Mouse (Mus musculus): Measurements from ENCODE around the gene Apbb2. TPM values are rescaled to one million over a fixed set of nuclear protein-coding genes. Genes with fewer than 3 reads are reported as not detected.

The Apbb2 gene
- polyA plus RNA-seq, 1 experiment from 2014 or later: 126 TPM

- no peak for ATAC-seq (ENCODE audit: low FRiP score)
- WGBS: 63% methylated on average over 3 of the region's 3 CpGs
Observed at GRCm38 (mm10) chr5:66613725-66614124, 4.9 kb downstream of the Apbb2 start.

GRCm38 (mm10) chr5:66612964-66613363 lies 5.6 kb downstream of the Apbb2 start:
- H3K4me2 ChIP-seq: no peak overlapping the region
- 69% methylated on average over 5 of the region's 5 CpGs for WGBS
- ATAC-seq (ENCODE audit: low FRiP score): no peak
- H3K4me3 ChIP-seq: no peak overlapping the region
- no peaks in the 10 kb centered on the region for H3K9me3 ChIP-seq
- H3K36me3 ChIP-seq: no peaks in the 10 kb centered on the region
- peak overlapping the region; percentile 23; the same call in 1 of the 2 replicates for H3K27ac ChIP-seq
- H3K4me1 ChIP-seq (replicated peaks): peaks cover 79% of the 10 kb centered on the region
- H3K9ac ChIP-seq: no peak overlapping the region
- H3K27me3 ChIP-seq: no peaks in the 10 kb centered on the region

More at GRCm38 (mm10) chr5:66613725-66614124, 4.9 kb downstream of the Apbb2 start:
- no peaks in the 10 kb centered on the region for H3K27me3 ChIP-seq
- H3K9me3 ChIP-seq: no peaks in the 10 kb centered on the region
- no peak overlapping the region for H3K4me3 ChIP-seq
- no peak overlapping the region for H3K9ac ChIP-seq
- H3K27ac ChIP-seq: no peak overlapping the region
- peaks cover 79% of the 10 kb centered on the region for H3K4me1 ChIP-seq (replicated peaks)
- no peak overlapping the region for H3K4me2 ChIP-seq
- no peaks in the 10 kb centered on the region for H3K36me3 ChIP-seq

- no peak overlapping the region for H3K27ac ChIP-seq
- 75% methylated on average over 4 of the region's 4 CpGs for WGBS
- H3K9me3 ChIP-seq: no peaks in the 10 kb centered on the region
- no peak overlapping the region for H3K9ac ChIP-seq
- H3K4me1 ChIP-seq (replicated peaks): peaks cover 77% of the 10 kb centered on the region
- no peak for ATAC-seq (ENCODE audit: low FRiP score)
- no peaks in the 10 kb centered on the region for H3K36me3 ChIP-seq
- no peak overlapping the region for H3K4me3 ChIP-seq
- no peak overlapping the region for H3K4me2 ChIP-seq
- no peaks in the 10 kb centered on the region for H3K27me3 ChIP-seq
Observed at GRCm38 (mm10) chr5:66611851-66612250, 6.7 kb downstream of the Apbb2 start.

- WGBS: 93% methylated on average over 5 of the region's 5 CpGs
- no peak overlapping the region for H3K4me3 ChIP-seq
- ATAC-seq (ENCODE audit: low FRiP score): no peak
- H3K9me3 ChIP-seq: no peaks in the 10 kb centered on the region
- peaks cover 77% of the 10 kb centered on the region for H3K4me1 ChIP-seq (replicated peaks)
- H3K27me3 ChIP-seq: no peaks in the 10 kb centered on the region
- H3K27ac ChIP-seq: no peak overlapping the region
- no peak overlapping the region for H3K4me2 ChIP-seq
- H3K9ac ChIP-seq: no peak overlapping the region
- no peaks in the 10 kb centered on the region for H3K36me3 ChIP-seq
Observed at GRCm38 (mm10) chr5:66611361-66611760, 7.2 kb downstream of the Apbb2 start.

- Histone ChIP-seq H3K9me3 (no peaks in the 10 kb centered on the region), H3K9ac (no peak overlapping the region), H3K27me3 (no peaks in the 10 kb centered on the region), H3K36me3 (no peaks in the 10 kb centered on the region), H3K4me2 (no peak overlapping the region), H3K4me1 (replicated peaks) (peaks cover 71% of the 10 kb centered on the region), H3K27ac (no peak overlapping the region), H3K4me3 (no peak overlapping the region)
- no peak for ATAC-seq (ENCODE audit: low FRiP score)
- 90% methylated on average over 12 of the region's 12 CpGs for WGBS
Observed at GRCm38 (mm10) chr5:66610270-66610669, 8.3 kb downstream of the Apbb2 start.

GRCm38 (mm10) chr5:66609306-66609705 lies 9.3 kb downstream of the Apbb2 start:
- ATAC-seq (ENCODE audit: low FRiP score): no peak
- no peak overlapping the region for H3K9ac ChIP-seq
- H3K9me3 ChIP-seq: no peaks in the 10 kb centered on the region
- no peaks in the 10 kb centered on the region for H3K36me3 ChIP-seq
- 70% methylated on average over 7 of the region's 7 CpGs for WGBS
- no peaks in the 10 kb centered on the region for H3K27me3 ChIP-seq
- no peak overlapping the region for H3K4me2 ChIP-seq
- no peak overlapping the region for H3K27ac ChIP-seq
- no peak overlapping the region for H3K4me3 ChIP-seq
- H3K4me1 ChIP-seq (replicated peaks): peaks cover 61% of the 10 kb centered on the region

- Histone ChIP-seq H3K27me3 (no peaks in the 10 kb centered on the region), H3K36me3 (no peaks in the 10 kb centered on the region), H3K9me3 (no peaks in the 10 kb centered on the region), H3K27ac (no peak overlapping the region), H3K9ac (no peak overlapping the region), H3K4me3 (no peak overlapping the region), H3K4me2 (no peak overlapping the region), H3K4me1 (replicated peaks) (peaks cover 57% of the 10 kb centered on the region)
- no peak for ATAC-seq (ENCODE audit: low FRiP score)
- 92% methylated on average over 10 of the region's 10 CpGs for WGBS
Observed at GRCm38 (mm10) chr5:66607801-66608200, 10.8 kb downstream of the Apbb2 start.

- no peak overlapping the region for H3K4me3 ChIP-seq
- 90% methylated on average over 4 of the region's 4 CpGs for WGBS
- no peaks in the 10 kb centered on the region for H3K9me3 ChIP-seq
- ATAC-seq (ENCODE audit: low FRiP score): no peak
- no peak overlapping the region for H3K27ac ChIP-seq
- no peak overlapping the region for H3K4me2 ChIP-seq
- no peaks in the 10 kb centered on the region for H3K27me3 ChIP-seq
- peaks cover 55% of the 10 kb centered on the region for H3K4me1 ChIP-seq (replicated peaks)
- H3K36me3 ChIP-seq: no peaks in the 10 kb centered on the region
- no peak overlapping the region for H3K9ac ChIP-seq
Observed at GRCm38 (mm10) chr5:66607201-66607600, 11.4 kb downstream of the Apbb2 start.

- ATAC-seq (ENCODE audit: low FRiP score): no peak
- Histone ChIP-seq H3K36me3 (no peaks in the 10 kb centered on the region), H3K4me2 (no peak overlapping the region), H3K4me1 (replicated peaks) (peaks cover 40% of the 10 kb centered on the region), H3K4me3 (no peak overlapping the region), H3K27ac (no peak overlapping the region), H3K9me3 (no peaks in the 10 kb centered on the region), H3K9ac (no peak overlapping the region), H3K27me3 (no peaks in the 10 kb centered on the region)
- 91% methylated on average over 11 of the region's 11 CpGs for WGBS
Observed at GRCm38 (mm10) chr5:66605636-66606035, 12.9 kb downstream of the Apbb2 start.

- no peak overlapping the region for H3K4me2 ChIP-seq
- no peak for ATAC-seq (ENCODE audit: low FRiP score)
- no peak overlapping the region for H3K27ac ChIP-seq
- no peaks in the 10 kb centered on the region for H3K36me3 ChIP-seq
- no peak overlapping the region for H3K9ac ChIP-seq
- peaks cover 35% of the 10 kb centered on the region for H3K4me1 ChIP-seq (replicated peaks)
- no peaks in the 10 kb centered on the region for H3K9me3 ChIP-seq
- no peaks in the 10 kb centered on the region for H3K27me3 ChIP-seq
- H3K4me3 ChIP-seq: no peak overlapping the region
- WGBS: 89% methylated on average over 4 of the region's 4 CpGs
Observed at GRCm38 (mm10) chr5:66604423-66604822, 14.2 kb downstream of the Apbb2 start.

GRCm38 (mm10) chr5:66603746-66604145 lies 14.8 kb downstream of the Apbb2 start:
- Histone ChIP-seq H3K4me1 (replicated peaks) (peaks cover 32% of the 10 kb centered on the region), H3K27me3 (no peaks in the 10 kb centered on the region), H3K9ac (no peak overlapping the region), H3K9me3 (no peaks in the 10 kb centered on the region), H3K36me3 (no peaks in the 10 kb centered on the region), H3K4me3 (no peak overlapping the region), H3K4me2 (no peak overlapping the region), H3K27ac (peak overlapping the region; percentile 12; the same call in 1 of the 2 replicates)
- WGBS: 63% methylated on average over 8 of the region's 8 CpGs
- no peak for ATAC-seq (ENCODE audit: low FRiP score)

- 54% methylated on average over 7 of the region's 7 CpGs for WGBS
- Histone ChIP-seq H3K4me1 (replicated peaks) (peaks cover 32% of the 10 kb centered on the region), H3K27ac (peak overlapping the region; percentile 23; the same call in 1 of the 2 replicates), H3K9ac (no peak overlapping the region), H3K9me3 (no peaks in the 10 kb centered on the region), H3K4me2 (no peak overlapping the region), H3K36me3 (no peaks in the 10 kb centered on the region), H3K27me3 (no peaks in the 10 kb centered on the region), H3K4me3 (no peak overlapping the region)
- ATAC-seq (ENCODE audit: low FRiP score): no peak
Observed at GRCm38 (mm10) chr5:66603223-66603622, 15.4 kb downstream of the Apbb2 start.

GRCm38 (mm10) chr5:66602287-66602820 lies 16.2 kb downstream of the Apbb2 start:
- Histone ChIP-seq H3K9ac (no peak overlapping the region), H3K36me3 (no peaks in the 10 kb centered on the region), H3K4me1 (replicated peaks) (peaks cover 27% of the 10 kb centered on the region), H3K27me3 (no peaks in the 10 kb centered on the region), H3K4me3 (no peak overlapping the region), H3K9me3 (no peaks in the 10 kb centered on the region), H3K4me2 (no peak overlapping the region), H3K27ac (no peak overlapping the region)
- no peak for ATAC-seq (ENCODE audit: low FRiP score)
- WGBS: 30% methylated on average over 9 of the region's 9 CpGs

Data from hindbrain, embryonic 13.5 days (tissue).